Mouse (Mus musculus): ENCODE results near the gene Gm28036. TPM values are rescaled to one million over a fixed set of nuclear protein-coding genes. Genes with fewer than 3 reads are reported as not detected.
"Not testable (repeated sequence)": the region's sequence is repeated elsewhere in the genome, so short reads cannot be mapped to it uniquely, and the experiment has no call there.

Gene Gm28036
- 3.5 and 5.1 TPM in 2 replicates for polyA plus RNA-seq (2012; rRNA removed)

GRCm38 (mm10) chr2:156126992-156127391 is at the start of gene Gm28036:
TSS of gene Gm28036 (minus strand) at chr2:156127092.
- DNase-seq (ENCODE audit: low read depth) = no peak

GRCm38 (mm10) chr2:156166557-156166956 is 39.7 kb upstream of the Gm28036 start:
- no peak for DNase-seq (ENCODE audit: low read depth)

- DNase-seq (ENCODE audit: low read depth) = no peak
Measured at GRCm38 (mm10) chr2:156165478-156165877, 38.6 kb upstream of the Gm28036 start.

GRCm38 (mm10) chr2:156151538-156151937 is 24.6 kb upstream of the Gm28036 start:
- no peak for DNase-seq (ENCODE audit: low read depth)

GRCm38 (mm10) chr2:156147316-156147915 is 20.5 kb upstream of the Gm28036 start:
- DNase-seq (ENCODE audit: low read depth) = no peak

- no peak for DNase-seq (ENCODE audit: low read depth)
Measured at GRCm38 (mm10) chr2:156146272-156146989, 19.5 kb upstream of the Gm28036 start.

GRCm38 (mm10) chr2:156145486-156146130 is 18.7 kb upstream of the Gm28036 start:
- DNase-seq (ENCODE audit: low read depth) = no peak

GRCm38 (mm10) chr2:156143953-156144724 is 17.2 kb upstream of the Gm28036 start, which contains the start of the genes Romo1 and Nfs1:
TSS of gene Romo1 (plus strand) at chr2:156144039.
TSS of gene Nfs1 (minus strand) at chr2:156144186.
- DNase-seq (ENCODE audit: low read depth) = no peak

- DNase-seq (ENCODE audit: low read depth) = no peak
Measured at GRCm38 (mm10) chr2:156143367-156143766, 16.5 kb upstream of the Gm28036 start.

GRCm38 (mm10) chr2:156142820-156143219 is 15.9 kb upstream of the Gm28036 start:
- DNase-seq (ENCODE audit: low read depth) = no peak

- DNase-seq (ENCODE audit: low read depth) = no peak
Measured at GRCm38 (mm10) chr2:156135695-156136094, 8.8 kb upstream of the Gm28036 start.

- DNase-seq (ENCODE audit: low read depth) = no peak
Measured at GRCm38 (mm10) chr2:156134161-156134560, 7.3 kb upstream of the Gm28036 start.

- DNase-seq (ENCODE audit: low read depth) = no peak
Measured at GRCm38 (mm10) chr2:156123731-156124130, 3.2 kb downstream of the Gm28036 start.

GRCm38 (mm10) chr2:156119566-156119965 is 7.3 kb downstream of the Gm28036 start:
- no peak for DNase-seq (ENCODE audit: low read depth)

GRCm38 (mm10) chr2:156112080-156112423 is 14.8 kb downstream of the Gm28036 start:
- DNase-seq (ENCODE audit: low read depth) = not testable (repeated sequence)

GRCm38 (mm10) chr2:156111358-156112079 is 15.4 kb downstream of the Gm28036 start, which contains the start of the genes Cpne1 and Rbm12:
TSS of gene Cpne1 (minus strand) at chr2:156111965.
TSS of gene Rbm12 (minus strand) at chr2:156111978.
- no peak for DNase-seq (ENCODE audit: low read depth)

- no peak for DNase-seq (ENCODE audit: low read depth)
Measured at GRCm38 (mm10) chr2:156110627-156111357, 16.1 kb downstream of the Gm28036 start.

- DNase-seq (ENCODE audit: low read depth) = no peak
Measured at GRCm38 (mm10) chr2:156091926-156092325, 35.0 kb downstream of the Gm28036 start.

GRCm38 (mm10) chr2:156089799-156090198 is 37.1 kb downstream of the Gm28036 start:
- DNase-seq (ENCODE audit: low read depth) = no peak

GRCm38 (mm10) chr2:156087391-156088110 is 39.3 kb downstream of the Gm28036 start:
- no peak for DNase-seq (ENCODE audit: low read depth)

Measured in gonadal fat pad, adult 2 months (tissue).